Mouse (Mus musculus): ENCODE results near the gene Ltf.

Gene Ltf

GRCm38 (mm10) chr9:111088886-111089285, 69.8 kb downstream of the Ltf start:
- no peak for DNase-seq
